Mouse (Mus musculus) C2C12 (cell line): Measurements from ENCODE around the gene Gm5737.

Experiments used
- CEBPB ChIP-seq: IDR thresholded peaks from one replicate; pipeline ENCODE4 v1.6.1; 2011; ENCODE audit warnings: low read depth, mild to moderate bottlenecking, control low read depth, moderate library complexity
- CTCF ChIP-seq: IDR thresholded peaks from one replicate; pipeline ENCODE4 v1.5.1; 2011; ENCODE audit not compliant: control insufficient read depth, insufficient read depth, insufficient read length
- FOSL1 ChIP-seq: IDR thresholded peaks from one replicate; pipeline ENCODE4 v1.8.0; 2011; ENCODE audit warnings: mild to moderate bottlenecking, low read length; ENCODE audit not compliant: poor library complexity, insufficient read depth, severe bottlenecking
- MAX ChIP-seq: IDR thresholded peaks from one replicate; pipeline ENCODE4 v1.6.1; 2011; ENCODE audit warnings: mild to moderate bottlenecking, control low read depth
- MYOD1 ChIP-seq: IDR thresholded peaks from one replicate; pipeline ENCODE4 v1.6.1; 2011; ENCODE audit warnings: low read depth; ENCODE audit not compliant: control insufficient read depth, insufficient read length
- MYOG ChIP-seq: IDR thresholded peaks from one replicate; pipeline ENCODE4 v1.6.1; 2011; ENCODE audit not compliant: control insufficient read depth, insufficient read length; ENCODE audit errors: extremely low read depth
- USF1 ChIP-seq: IDR thresholded peaks from one replicate; pipeline ENCODE4 v1.6.1; 2011; ENCODE audit warnings: low read depth, mild to moderate bottlenecking, control low read depth, moderate library complexity

DNA sequence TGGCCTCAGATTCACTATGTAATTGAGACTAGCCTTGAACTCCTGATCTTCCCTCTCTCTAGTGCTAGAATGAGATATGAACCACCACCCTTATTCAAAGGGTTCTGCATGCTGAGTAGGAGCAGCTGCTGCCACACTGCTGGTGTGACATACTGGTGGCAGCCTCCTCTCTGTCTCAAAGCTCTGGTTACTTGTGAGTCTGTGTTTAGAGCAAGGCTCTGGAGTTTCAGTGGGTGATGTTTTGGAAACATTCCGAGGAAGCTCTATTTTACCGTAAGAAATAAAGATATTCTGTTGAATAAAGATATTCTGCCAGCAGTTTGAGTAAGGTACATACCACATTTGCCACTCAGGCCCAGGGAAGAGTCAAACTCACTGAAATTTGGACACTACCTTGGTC is 8.9 kb upstream of the Gm5737 start:
- TF ChIP-seq CTCF (no peak), MAX (no peak), USF1 (no peak), CEBPB (no peak), FOSL1 (no peak), MYOG (no peak), MYOD1 (no peak)
